Mouse (Mus musculus) heart, embryonic 12.5 days (tissue): ENCODE measurements around the gene Zfp740. TPM values are rescaled to one million over a fixed set of nuclear protein-coding genes. Genes with fewer than 3 reads are reported as not detected.

Experiments used
- ATAC-seq: fragments of 200-750 bp; cut with Nextera tagmentation; 2 replicates; pipeline ENCODE4 v1.8.0; 2017; ENCODE audit warnings: moderate TSS enrichment, moderate library complexity; ENCODE audit not compliant: insufficient number of reproducible peaks, low FRiP score
- H3K27ac ChIP-seq: fragments of 300-500 bp; sonication (generic); 2 replicates; pipeline ENCODE4 v1.5.1; 2016; ENCODE audit warnings: mild to moderate bottlenecking, moderate library complexity; ENCODE audit not compliant: poor library complexity, severe bottlenecking
- H3K27me3 ChIP-seq: fragments of 300-500 bp; sonication (generic); replicated peaks from 2 replicates; pipeline ENCODE4 v1.6.1; 2016; ENCODE audit warnings: mild to moderate bottlenecking, moderate library complexity
- H3K36me3 ChIP-seq: fragments of 300-500 bp; sonication (generic); 2 replicates; pipeline ENCODE4 v1.6.1; 2016; ENCODE audit warnings: mild to moderate bottlenecking, moderate library complexity
- H3K4me1 ChIP-seq: fragments of 300-500 bp; sonication (generic); replicated peaks from 2 replicates; pipeline ENCODE4 v1.6.1; 2016; ENCODE audit warnings: mild to moderate bottlenecking
- H3K4me2 ChIP-seq: fragments of 300-500 bp; sonication (generic); 2 replicates; pipeline ENCODE4 v1.6.1; 2016; ENCODE audit warnings: mild to moderate bottlenecking, moderate library complexity
- H3K4me3 ChIP-seq: fragments of 300-500 bp; sonication (generic); 2 replicates; pipeline ENCODE4 v1.5.1; 2016; ENCODE audit warnings: mild to moderate bottlenecking
- H3K9ac ChIP-seq: fragments of 300-500 bp; sonication (generic); 2 replicates; pipeline ENCODE4 v1.6.1; 2016; ENCODE audit warnings: mild to moderate bottlenecking, moderate library complexity
- H3K9me3 ChIP-seq: fragments of 300-500 bp; sonication (generic); replicated peaks from 2 replicates; pipeline ENCODE4 v1.6.1; 2016; ENCODE audit warnings: mild to moderate bottlenecking, moderate library complexity
- WGBS: fragments of 180-500 bp; shearing (Covaris S2); methylation state at CpG from one replicate; pipeline ENCODE4 v1.1.7; 2016; 5-methylcytosine and 5-hydroxymethylcytosine counted together
- polyA plus RNA-seq: library from polyadenylated mRNA; unstranded; fragments of >200 nt; fragmentation: Nextera tagmentation; extraction: Ambion mirVana; gene quantifications from 2 replicates; pipeline ENCODE4 v1.2.1, GENCODE M21; 2016

The Zfp740 gene
- polyA plus RNA-seq, 1 experiment from 2014 or later = 48.6 TPM

DNA sequence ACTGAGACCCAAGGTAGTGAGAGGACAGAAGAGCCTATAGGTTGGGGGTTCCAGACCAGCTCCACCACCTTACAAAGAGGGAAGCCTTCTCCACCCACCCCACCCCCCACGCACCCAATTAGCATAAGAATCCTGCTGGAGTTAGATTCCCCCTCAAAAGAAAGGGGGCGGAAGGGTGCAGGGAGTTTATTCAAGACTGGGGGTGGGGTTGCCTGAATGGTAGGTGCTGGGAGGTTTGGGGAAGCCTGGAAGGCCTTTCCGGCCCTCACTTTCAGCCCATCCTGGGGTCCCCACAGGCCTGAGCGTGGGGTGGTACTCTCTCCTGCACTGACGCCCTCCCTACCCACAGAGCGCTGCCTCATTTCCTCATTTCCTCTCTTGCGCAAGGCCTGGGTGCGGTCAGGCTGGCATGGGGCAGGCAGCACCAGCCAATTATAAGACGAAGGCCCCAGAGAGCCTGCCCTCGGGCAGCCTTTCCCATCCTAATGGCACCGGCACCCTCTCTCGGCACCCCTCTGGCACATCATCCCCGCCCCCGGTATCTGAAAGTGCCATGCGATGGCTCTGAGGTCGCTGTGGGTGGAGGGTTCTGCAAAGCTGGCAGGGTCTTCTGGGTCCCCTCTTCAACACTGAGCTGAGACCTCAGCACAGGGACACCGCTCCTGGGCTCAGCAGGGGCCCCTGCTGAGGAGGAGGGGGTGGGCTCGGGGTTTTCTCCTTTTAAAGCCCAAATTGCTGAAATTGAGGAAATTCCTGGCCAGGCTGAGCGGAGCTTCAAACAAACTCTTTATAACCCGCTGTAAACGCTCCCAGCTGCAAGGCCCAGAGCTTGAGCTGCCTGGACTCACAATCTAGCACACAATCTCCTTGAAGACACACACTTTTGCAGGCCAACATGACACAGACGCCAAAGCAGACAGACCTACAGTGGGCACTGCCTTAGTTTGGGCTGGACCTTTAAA is 40.5 kb downstream of the Zfp740 start:
- H3K27ac ChIP-seq = 0 out of 2 replicates have a peak overlapping the region, but pooled peaks have one; percentile 28
- ATAC-seq = no peak
- H3K4me2 ChIP-seq = peak overlapping the region; percentile 48
- H3K36me3 ChIP-seq = 0 out of 2 replicates have a peak, but pooled peaks cover 2% of the 10 kb centered on the region
- H3K4me3 ChIP-seq = peak overlapping the region; percentile 14
- H3K9ac ChIP-seq = no peak overlapping the region
- 22% methylated on average over 22 of the region's 22 CpGs for WGBS
- H3K4me1 ChIP-seq = peaks cover 53% of the 10 kb centered on the region
- peaks cover 57% of the 10 kb centered on the region for H3K27me3 ChIP-seq
- H3K9me3 ChIP-seq = no peaks in the 10 kb centered on the region

DNA sequence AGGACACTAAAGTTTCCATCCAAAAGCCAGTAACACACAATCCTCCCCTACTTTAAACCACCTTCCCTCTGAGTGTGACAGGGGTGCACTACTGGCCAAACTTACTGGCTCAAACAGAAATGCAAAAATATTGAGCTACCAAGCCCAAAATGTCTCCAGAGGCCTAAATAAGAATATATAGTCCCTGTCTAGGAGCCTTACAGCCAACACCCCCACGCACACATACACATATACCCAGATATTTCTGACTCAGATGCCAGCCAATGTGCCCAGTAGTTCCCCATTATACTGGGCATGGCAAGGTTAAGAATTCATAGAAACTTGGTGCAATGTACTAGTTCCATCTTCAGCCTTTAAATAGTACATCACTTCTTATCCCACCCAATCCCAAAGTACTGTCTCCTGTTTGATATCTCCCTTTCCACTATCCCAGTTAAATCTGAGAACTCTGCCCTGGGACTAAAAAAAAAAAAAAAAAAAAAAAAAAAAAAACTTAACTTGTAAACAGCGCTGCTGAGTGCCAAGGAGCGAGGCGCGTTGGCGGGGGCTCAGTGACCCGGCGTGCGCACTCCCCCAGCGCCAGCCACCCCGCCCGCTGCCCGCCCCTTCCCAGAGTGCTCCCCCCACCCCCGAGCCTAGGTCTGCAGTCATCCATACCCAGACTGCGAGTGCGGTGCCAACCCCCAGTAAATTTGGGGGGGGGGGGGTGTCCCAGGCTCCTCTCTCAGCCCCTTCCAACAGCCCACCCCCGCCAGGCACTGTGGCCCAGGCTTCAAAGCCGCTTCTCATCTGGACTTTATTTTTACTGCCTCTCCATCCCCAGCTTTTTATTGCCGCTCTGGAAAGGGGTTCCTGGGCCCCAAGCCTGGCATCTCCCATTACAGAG is 41.5 kb downstream of the Zfp740 start:
- WGBS = 17% methylated on average over 19 of the region's 19 CpGs
- Histone ChIP-seq H3K27me3 (peaks cover 63% of the 10 kb centered on the region), H3K4me2 (peak overlapping the region; percentile 98), H3K36me3 (no peaks in the 10 kb centered on the region), H3K4me1 (peaks cover 63% of the 10 kb centered on the region), H3K4me3 (peak overlapping the region; percentile 67), H3K27ac (no peak overlapping the region), H3K9ac (peak overlapping the region; percentile 63; the same call in 1 of the 2 replicates), H3K9me3 (no peaks in the 10 kb centered on the region)
- ATAC-seq = no peak

DNA sequence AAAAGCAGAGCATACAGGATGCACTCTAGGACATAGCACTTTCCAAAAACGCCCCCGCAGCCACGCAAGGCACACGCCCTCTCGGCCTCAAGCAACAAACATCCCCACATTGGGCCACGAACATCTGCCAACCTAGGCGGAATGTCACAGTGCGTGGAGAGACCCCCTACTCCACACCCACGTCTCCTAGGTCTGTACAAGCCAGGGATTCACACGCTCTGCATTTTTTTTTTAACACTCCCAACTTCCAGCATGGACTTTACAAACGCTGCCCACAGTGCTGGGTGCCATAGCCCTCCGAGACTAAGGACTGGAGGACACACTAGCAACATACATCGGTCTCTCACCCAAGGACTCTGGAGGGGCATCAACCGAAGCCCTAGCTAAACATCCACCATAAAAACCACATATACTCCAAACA is 42.4 kb downstream of the Zfp740 start:
- no peak for ATAC-seq
- Histone ChIP-seq H3K27me3 (peaks cover 71% of the 10 kb centered on the region), H3K36me3 (no peaks in the 10 kb centered on the region), H3K9ac (peak overlapping the region; percentile 77), H3K4me1 (peaks cover 73% of the 10 kb centered on the region), H3K4me3 (peak overlapping the region; percentile 67), H3K9me3 (no peaks in the 10 kb centered on the region), H3K4me2 (peak overlapping the region; percentile 98), H3K27ac (peak overlapping the region; percentile 94)
- WGBS = 4% methylated on average over 14 of the region's 14 CpGs

DNA sequence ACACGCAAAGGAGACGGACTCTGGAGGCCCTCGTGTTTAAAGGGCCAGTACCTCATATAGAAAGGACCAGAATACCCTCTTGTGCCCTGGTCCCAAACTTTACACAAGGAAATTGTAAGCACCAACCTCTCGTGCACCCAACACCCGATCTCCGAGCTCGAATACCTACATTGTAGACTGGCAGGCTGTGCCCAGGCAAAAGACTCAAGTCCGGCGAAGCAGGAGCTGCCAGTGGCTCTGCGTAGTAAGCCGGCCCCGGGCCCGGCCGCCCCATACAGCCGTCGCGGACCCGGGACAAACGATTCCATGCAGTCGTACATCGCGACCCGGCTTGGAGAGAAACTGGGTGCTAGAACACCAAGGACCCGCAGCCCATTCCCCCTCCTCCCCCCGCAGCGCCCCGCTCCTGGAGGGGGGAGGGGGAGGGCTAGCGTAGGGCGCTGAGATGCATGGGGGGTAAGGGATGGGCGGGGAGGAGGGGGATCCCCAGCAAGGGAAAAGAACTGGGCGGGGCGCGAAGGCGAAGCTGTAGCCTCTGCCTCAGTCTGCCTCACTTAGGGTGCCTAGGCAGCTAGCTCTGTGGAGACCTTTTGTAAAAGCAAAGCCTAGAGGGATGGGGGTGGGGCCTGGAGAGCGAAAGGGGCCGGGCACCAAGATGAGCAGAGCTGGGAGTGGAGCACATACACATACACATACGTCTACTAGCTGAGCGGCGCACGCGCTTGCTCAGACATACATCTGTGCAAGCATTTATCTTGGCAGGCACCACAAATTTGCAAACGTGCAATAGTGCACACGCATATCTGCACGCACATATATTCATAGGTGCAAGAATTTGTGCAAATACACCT is 43.1 kb downstream of the Zfp740 start:
- H3K9ac ChIP-seq = peak overlapping the region; percentile 77
- peaks cover 68% of the 10 kb centered on the region for H3K4me1 ChIP-seq
- peak overlapping the region; percentile 94 for H3K27ac ChIP-seq
- H3K4me2 ChIP-seq = peak overlapping the region; percentile 98
- H3K36me3 ChIP-seq = no peaks in the 10 kb centered on the region
- H3K27me3 ChIP-seq = peaks cover 71% of the 10 kb centered on the region
- peak overlapping the region; percentile 67 for H3K4me3 ChIP-seq
- under 1% methylated on average over 42 of the region's 44 CpGs for WGBS
- peak; percentile 69 for ATAC-seq
- H3K9me3 ChIP-seq = no peaks in the 10 kb centered on the region

DNA sequence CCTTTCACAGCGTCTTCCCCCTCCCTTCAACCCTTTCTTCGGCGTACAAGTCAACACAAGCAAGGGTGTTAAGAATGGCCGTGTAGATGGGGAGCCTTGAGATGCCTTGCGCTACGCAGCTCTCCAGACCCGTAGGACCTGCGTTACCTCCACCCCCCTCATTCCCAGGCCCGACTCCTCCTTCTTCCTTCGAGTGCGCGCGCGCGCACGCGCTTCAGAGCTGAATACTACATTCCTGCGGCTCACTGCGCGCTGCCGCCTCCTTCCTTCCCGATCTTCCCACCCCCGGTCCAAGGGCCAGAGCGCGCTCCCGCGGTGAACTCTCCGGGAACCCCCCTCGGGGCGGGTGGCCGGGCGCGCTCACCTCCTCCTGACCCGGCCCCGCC is 43.8 kb downstream of the Zfp740 start:
- Histone ChIP-seq H3K27me3 (peaks cover 71% of the 10 kb centered on the region), H3K9me3 (no peaks in the 10 kb centered on the region), H3K27ac (peak overlapping the region; percentile 94), H3K4me3 (peak overlapping the region; percentile 67), H3K36me3 (no peaks in the 10 kb centered on the region), H3K9ac (peak overlapping the region; percentile 77), H3K4me2 (peak overlapping the region; percentile 98), H3K4me1 (peaks cover 68% of the 10 kb centered on the region)
- WGBS = under 1% methylated on average over 29 of the region's 35 CpGs
- peak; percentile 74 for ATAC-seq

DNA sequence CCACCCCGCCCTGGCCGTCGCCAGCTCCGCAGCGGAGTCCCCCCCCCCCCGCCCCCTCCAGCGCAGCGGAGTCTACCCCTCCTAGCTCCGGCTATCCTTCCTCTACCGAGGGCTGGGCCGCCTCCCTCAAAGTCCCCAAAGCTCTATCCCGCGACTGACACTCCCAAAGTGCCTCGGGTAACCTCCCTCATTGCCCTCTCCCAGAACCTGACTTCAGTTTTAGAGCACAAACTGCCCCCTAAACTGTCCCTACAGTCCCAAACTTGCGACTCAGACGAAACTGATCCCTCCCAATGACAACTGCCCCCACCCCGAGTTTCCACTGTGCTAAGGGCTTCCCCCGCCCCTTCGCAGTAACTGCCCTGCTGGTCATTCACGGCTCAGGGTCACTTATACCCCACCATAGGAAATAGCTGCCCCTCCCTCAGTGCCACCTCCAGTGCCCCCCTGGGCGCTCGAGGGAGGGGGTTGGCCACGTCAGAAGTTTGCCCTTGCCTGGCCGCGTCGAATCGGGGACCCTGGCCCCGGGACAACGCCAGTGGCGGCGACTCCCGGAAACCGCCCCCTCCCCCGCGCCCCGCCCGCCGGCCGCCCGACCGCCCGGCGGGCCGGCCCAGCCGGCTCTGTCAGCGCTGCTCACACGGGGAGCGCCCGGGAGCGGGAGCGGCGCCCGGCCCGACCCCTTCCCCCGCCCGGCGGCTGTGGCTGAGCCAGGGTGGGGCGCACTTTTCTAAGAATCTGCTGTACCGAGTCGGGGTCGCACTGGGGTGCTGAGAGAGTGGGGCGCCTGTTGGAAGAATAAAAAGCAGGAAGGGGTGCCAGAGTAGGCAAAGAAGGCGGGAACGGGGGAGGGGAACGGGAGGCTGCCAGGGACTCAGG is 44.4 kb downstream of the Zfp740 start:
- Histone ChIP-seq H3K4me2 (peak overlapping the region; percentile 98), H3K27ac (peak overlapping the region; percentile 94), H3K4me1 (peaks cover 68% of the 10 kb centered on the region), H3K36me3 (no peaks in the 10 kb centered on the region), H3K27me3 (peaks cover 71% of the 10 kb centered on the region), H3K9ac (peak overlapping the region; percentile 77), H3K9me3 (no peaks in the 10 kb centered on the region), H3K4me3 (peak overlapping the region; percentile 67)
- WGBS = 1% methylated on average over 56 of the region's 65 CpGs
- ATAC-seq = peak; percentile 68

DNA sequence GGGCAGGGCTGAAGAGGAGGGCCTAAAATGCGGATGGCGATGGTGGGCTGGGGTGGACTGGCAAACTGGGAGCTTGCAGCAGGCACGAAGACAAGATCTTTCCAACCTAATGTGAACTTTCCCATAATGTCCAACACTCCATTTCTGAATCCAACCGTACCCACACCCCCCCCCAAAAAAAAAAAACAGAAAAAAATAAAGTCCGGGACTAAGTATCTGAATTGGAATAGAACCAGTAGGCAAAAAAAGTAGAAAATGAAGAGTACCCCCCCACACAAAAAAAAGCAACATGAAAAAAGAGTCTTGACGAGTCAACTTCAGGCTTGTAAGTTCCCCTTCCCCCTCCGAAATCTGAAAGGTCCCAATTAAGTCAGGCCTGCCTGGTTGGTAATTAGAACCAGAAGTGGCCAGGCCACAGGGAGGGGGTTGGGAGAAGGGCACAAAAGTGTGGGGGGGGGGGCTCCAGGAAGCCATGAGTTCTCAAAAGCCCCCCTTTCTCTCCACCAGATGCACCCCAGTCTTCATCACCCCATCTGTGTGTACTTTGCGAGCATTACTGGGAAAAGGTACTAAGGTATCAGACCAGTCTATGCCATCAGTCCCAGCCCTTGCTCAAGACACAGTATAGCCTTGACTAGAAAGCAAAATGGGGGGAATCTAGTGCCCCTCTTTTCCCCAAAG is 45.2 kb downstream of the Zfp740 start:
- 10% methylated on average over 8 of the region's 8 CpGs for WGBS
- H3K4me1 ChIP-seq = peaks cover 61% of the 10 kb centered on the region
- ATAC-seq = no peak

DNA sequence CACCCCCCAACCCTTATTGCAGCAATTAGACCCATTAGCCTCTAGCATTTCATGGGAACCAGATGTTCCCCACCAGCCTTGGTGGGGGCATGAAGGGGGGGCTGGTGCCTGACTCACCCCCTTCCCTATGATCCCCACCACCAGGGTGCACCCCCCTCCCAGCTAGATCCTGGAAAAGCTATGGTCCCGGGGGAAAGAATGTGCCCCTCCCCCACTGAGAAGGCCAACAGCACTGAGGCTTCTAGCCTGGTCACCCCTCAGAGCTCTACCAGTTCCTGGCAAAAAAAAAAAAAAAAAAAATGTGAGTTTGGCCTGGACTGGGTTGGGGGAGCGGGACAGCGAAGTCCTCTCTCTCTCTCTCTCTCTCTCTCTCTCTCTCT is 45.8 kb downstream of the Zfp740 start:
- H3K27ac ChIP-seq = peak overlapping the region; percentile 94
- no peak overlapping the region for H3K4me3 ChIP-seq
- H3K27me3 ChIP-seq = peaks cover 64% of the 10 kb centered on the region
- WGBS = 8% methylated on average over 3 of the region's 3 CpGs
- H3K4me2 ChIP-seq = peak overlapping the region; percentile 98
- H3K36me3 ChIP-seq = no peaks in the 10 kb centered on the region
- ATAC-seq = no peak
- no peaks in the 10 kb centered on the region for H3K9me3 ChIP-seq
- peak overlapping the region; percentile 53; the same call in 1 of the 2 replicates for H3K9ac ChIP-seq
- peaks cover 56% of the 10 kb centered on the region for H3K4me1 ChIP-seq

More for the DNA sequence above, 45.2 kb downstream of the Zfp740 start:
- Histone ChIP-seq H3K4me3 (peak overlapping the region; percentile 67), H3K27me3 (peaks cover 67% of the 10 kb centered on the region), H3K27ac (peak overlapping the region; percentile 94), H3K36me3 (no peaks in the 10 kb centered on the region), H3K4me2 (peak overlapping the region; percentile 98), H3K9ac (peak overlapping the region; percentile 77), H3K9me3 (no peaks in the 10 kb centered on the region)

DNA sequence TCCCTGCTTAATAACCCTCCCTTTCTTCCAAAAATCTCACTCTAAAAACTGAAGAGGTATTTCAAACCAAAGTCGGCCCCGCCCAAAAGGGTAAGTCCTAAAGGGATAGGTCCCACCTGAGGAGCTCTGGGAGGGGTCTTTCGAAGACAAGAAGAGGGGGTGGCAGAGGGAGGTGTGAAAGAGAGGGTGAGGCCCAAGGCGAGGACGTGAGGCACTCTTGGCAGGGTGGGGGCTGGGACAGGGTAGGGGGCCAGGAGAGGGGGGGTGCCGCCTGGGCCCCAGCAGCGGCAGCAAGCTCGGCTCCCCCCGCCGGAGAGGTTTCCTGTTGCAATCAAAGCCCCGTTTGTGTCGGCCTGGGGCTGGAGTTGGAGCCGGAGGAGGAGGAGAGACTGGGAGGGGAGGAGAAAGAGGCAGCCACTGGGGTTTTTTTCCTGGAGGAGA is 46.2 kb downstream of the Zfp740 start:
- Histone ChIP-seq H3K36me3 (no peaks in the 10 kb centered on the region), H3K4me1 (peaks cover 51% of the 10 kb centered on the region), H3K27ac (peak overlapping the region; percentile 94), H3K4me2 (peak overlapping the region; percentile 98), H3K4me3 (peak overlapping the region; percentile 21), H3K9ac (peak overlapping the region; percentile 53), H3K27me3 (peaks cover 61% of the 10 kb centered on the region), H3K9me3 (no peaks in the 10 kb centered on the region)
- no peak for ATAC-seq
- 3% methylated on average over 13 of the region's 13 CpGs for WGBS
